Mouse (Mus musculus) thymus, postnatal 14 days (tissue): ENCODE data around the gene Tmem242.

Experiments
- DNase-seq: peaks from one replicate; pipeline ENCODE4 v3.0.0; 2021

Tmem242 gene

GRCm38 (mm10) chr17:5414041-5414440 lies 26.0 kb downstream of the Tmem242 start:
- DNase-seq, result no peak

- no peak for DNase-seq
These were observed 26.7 kb downstream of the Tmem242 start for GRCm38 (mm10) chr17:5413350-5413749.

GRCm38 (mm10) chr17:5412740-5413139 lies 27.3 kb downstream of the Tmem242 start:
- DNase-seq, result no peak

- DNase-seq, result no peak
These were observed 27.8 kb downstream of the Tmem242 start for GRCm38 (mm10) chr17:5412301-5412700.

- DNase-seq, result no peak
These were observed 28.9 kb downstream of the Tmem242 start for GRCm38 (mm10) chr17:5411205-5411604.

GRCm38 (mm10) chr17:5410336-5410735 lies 29.7 kb downstream of the Tmem242 start:
- no peak for DNase-seq

GRCm38 (mm10) chr17:5407030-5407429 lies 33.0 kb downstream of the Tmem242 start:
- DNase-seq, result no peak

GRCm38 (mm10) chr17:5406566-5406965 lies 33.5 kb downstream of the Tmem242 start:
- peak; percentile 61 for DNase-seq

GRCm38 (mm10) chr17:5403885-5404284 lies 36.2 kb downstream of the Tmem242 start:
- no peak for DNase-seq

- DNase-seq, result peak; percentile 66
These were observed 37.4 kb downstream of the Tmem242 start for GRCm38 (mm10) chr17:5402624-5403023.

- peak; percentile 80 for DNase-seq
These were observed 38.0 kb downstream of the Tmem242 start for GRCm38 (mm10) chr17:5402069-5402468.

- no peak for DNase-seq
These were observed 38.8 kb downstream of the Tmem242 start for GRCm38 (mm10) chr17:5401288-5401687.

- DNase-seq, result no peak
These were observed 39.5 kb downstream of the Tmem242 start for GRCm38 (mm10) chr17:5400435-5401090.

- peak; percentile 84 for DNase-seq
These were observed 42.7 kb downstream of the Tmem242 start for GRCm38 (mm10) chr17:5397148-5398007.

- DNase-seq, result no peak
These were observed 43.8 kb downstream of the Tmem242 start for GRCm38 (mm10) chr17:5396213-5396612.

- no peak for DNase-seq
These were observed 44.4 kb downstream of the Tmem242 start for GRCm38 (mm10) chr17:5395454-5396205.

GRCm38 (mm10) chr17:5390682-5391081 lies 49.4 kb downstream of the Tmem242 start:
- no peak for DNase-seq

- no peak for DNase-seq
These were observed 51.7 kb downstream of the Tmem242 start for GRCm38 (mm10) chr17:5388351-5388750.

- no peak for DNase-seq
These were observed 53.0 kb downstream of the Tmem242 start for GRCm38 (mm10) chr17:5386885-5387545.

GRCm38 (mm10) chr17:5385694-5386093 lies 54.4 kb downstream of the Tmem242 start:
- no peak for DNase-seq

- DNase-seq, result peak; percentile 71
These were observed 62.1 kb downstream of the Tmem242 start for GRCm38 (mm10) chr17:5377930-5378310.

- DNase-seq, result no peak
These were observed 62.7 kb downstream of the Tmem242 start for GRCm38 (mm10) chr17:5377151-5377929.
